Mouse (Mus musculus) heart, adult 18-20 months (tissue): Measurements from ENCODE around the gene Slc7a11. TPM values are rescaled to one million over a fixed set of nuclear protein-coding genes. Genes with fewer than 3 reads are reported as not detected.

Experiments used
- DNase-seq, 2 experiments: peaks; one replicate each; pipeline ENCODE4 v3.0.0; 2021 to 2022; ENCODE audit warnings: mixed read lengths in 1 of 2
- total RNA-seq, 2 experiments: library from RNA; stranded (reverse); gene quantifications; 2 replicates each; pipeline ENCODE4 v1.2.3; 2021

Gene Slc7a11
- total RNA-seq, 2 experiments from 2014 or later = 0.26 TPM; not detected in 1

- no peak for DNase-seq
These were observed 37.5 kb downstream of the Slc7a11 start for GRCm38 (mm10) chr3:50405915-50406314.

DNA sequence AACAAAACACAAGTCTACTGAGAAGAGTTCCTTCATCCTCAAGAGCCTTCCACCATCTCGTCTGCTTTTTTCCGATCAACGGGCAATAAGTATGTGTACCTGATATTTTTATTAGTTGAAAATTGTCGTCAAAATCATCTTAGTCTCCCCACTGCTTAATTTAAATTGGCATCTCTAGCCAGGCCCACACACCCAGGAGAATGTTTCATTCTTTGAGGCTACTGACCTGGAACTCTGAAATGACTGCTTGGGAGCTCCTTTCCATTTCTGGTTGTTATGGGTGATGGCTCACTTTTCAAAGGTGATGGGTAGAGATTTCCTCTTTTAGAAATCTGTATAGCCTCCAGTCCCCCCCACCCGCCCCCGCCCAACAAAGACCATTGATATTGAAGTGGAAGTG is 54.6 kb downstream of the Slc7a11 start:
- no peak for DNase-seq

DNA sequence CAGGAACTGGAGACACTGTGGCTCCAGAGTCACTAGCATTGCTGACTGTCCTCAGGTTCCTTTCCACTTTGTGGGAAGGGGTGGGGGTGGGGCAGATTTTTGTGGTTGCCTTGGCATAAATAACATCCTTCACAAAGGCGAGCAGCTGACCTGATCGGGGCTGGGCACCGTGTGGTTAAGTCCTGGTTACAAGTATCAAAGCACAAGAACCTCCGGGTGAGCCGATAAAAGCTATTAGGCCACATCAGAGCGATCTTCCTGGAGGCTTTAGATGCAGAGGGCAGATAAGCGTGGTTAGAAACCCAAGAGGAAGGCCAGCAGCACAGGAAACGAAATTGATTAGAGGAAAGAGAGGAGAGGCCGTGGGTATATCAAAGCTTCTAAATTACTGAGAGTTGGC is 55.1 kb downstream of the Slc7a11 start:
- no peak for DNase-seq

- no peak for DNase-seq
These were observed 56.1 kb downstream of the Slc7a11 start for GRCm38 (mm10) chr3:50387280-50387679.

GRCm38 (mm10) chr3:50386561-50387221 is 56.7 kb downstream of the Slc7a11 start:
- no peak for DNase-seq

DNA sequence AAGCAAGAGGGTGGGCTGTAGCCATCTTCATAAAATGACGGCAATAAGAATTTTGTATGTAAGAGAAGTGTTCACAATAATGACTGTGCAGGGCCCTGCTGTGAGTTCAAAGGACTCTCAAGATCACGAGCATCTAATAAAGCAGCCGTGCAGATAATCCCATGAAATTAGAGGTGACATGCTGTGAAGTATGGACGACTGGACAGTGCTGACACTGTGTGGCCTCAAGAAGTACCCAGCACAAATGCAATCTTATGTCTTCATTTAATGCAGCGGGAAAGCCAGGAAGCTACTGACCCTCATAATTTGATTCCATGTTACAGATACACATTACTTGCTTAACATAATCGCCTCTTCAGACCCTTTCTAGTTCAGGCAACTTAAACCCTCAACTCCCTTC is 57.3 kb downstream of the Slc7a11 start:
- no peak for DNase-seq

DNA sequence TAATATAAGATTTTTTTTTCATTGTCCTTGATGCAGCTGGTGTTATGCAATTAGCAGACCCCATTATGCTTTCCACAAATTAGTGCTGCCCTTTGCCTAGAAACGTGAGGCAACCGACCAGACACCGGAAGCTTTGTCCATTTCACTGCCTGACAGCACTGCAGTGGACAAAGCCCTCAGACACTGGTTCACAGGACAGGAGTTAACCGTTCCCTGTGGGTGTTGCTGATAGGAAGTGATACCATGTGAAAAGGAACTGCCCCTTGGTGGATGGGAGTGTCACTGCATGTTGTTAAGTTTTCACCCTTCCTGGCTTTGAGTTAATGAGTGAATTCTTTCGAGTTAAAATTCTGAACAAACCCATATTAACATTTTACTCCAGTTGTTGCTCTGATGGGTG is 60.7 kb downstream of the Slc7a11 start:
- peak in 1 of 2 experiments; percentile 6 for DNase-seq

- DNase-seq = peak in 1 of 2 experiments; percentile 9
These were observed 61.3 kb downstream of the Slc7a11 start for GRCm38 (mm10) chr3:50381861-50382693.

DNA sequence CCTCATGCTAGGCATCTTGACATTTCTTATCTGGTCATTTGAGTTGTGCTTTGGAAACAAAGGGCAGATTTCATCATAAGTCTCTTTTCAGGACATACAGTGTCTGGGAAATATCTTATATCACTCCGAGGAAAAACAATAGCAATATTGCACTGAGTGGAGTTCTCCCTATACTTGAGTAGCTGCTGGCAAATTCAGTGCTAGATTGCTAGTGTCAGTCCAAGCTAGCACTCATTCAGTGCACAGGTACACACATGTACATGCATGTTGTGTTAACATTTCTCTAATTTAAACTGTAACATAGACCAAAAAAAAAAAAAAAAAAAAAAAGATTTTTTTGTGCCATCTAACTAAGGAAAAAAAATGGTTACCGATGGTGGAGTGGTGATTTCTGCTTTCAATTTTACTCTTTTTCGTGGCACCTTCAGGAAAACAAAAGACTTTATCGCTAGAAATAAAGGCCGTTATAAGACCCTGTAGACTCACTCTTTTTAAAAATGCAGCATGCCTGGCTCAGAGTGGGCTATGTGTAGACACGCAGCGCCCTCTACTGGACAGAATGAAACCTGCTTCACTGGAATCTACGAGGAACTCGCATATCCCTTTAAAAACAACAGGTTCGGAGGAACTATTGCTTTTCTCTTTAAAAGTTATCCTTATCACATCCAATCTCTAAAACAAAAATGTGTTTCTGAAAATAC is 62.1 kb downstream of the Slc7a11 start:
- DNase-seq = peak; percentile 56 to 86

DNA sequence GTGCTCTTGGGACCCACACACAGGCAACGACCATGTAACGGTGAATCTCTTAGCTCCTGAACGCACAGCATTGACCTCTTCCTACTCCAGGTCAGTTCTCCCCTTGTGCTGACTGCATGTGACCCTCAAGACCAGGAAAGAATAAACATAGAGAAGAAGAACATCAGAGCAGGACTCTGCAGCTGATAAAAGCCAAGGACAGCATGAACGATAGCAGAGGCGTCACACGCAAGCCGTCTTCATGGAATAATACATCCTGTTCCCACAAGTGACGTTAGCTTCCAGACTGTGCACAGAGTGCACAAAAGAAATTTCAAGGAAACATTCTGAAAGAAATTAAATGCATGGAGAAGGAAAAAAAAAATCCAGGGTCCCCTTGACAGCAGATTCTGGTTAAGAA is 63.5 kb downstream of the Slc7a11 start:
- no peak for DNase-seq

DNA sequence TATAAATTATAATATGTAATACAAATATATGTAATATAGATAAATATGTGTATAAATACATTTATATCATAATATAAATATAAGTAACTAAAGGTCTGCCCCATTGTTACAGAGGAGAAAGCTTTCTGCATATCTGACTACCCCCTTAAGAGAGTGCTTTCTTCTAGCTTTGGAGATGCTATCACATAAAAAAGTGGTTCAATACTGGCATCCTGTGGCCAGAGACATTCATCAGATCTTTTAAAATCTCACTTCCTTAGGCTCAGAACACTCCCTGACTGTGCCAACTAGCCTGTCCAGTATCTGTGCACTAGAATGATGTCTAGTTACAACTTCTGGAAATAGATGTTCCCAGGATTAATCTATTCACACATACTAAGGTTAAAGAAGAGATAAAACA is 67.9 kb downstream of the Slc7a11 start:
- no peak for DNase-seq

- no peak for DNase-seq
These were observed 73.6 kb downstream of the Slc7a11 start for GRCm38 (mm10) chr3:50369791-50370190.

GRCm38 (mm10) chr3:50367175-50367574 is 76.2 kb downstream of the Slc7a11 start:
- no peak for DNase-seq

GRCm38 (mm10) chr3:50363659-50364058 is 79.8 kb downstream of the Slc7a11 start:
- no peak for DNase-seq

- DNase-seq = no peak
These were observed 96.3 kb downstream of the Slc7a11 start for GRCm38 (mm10) chr3:50347081-50347480.

DNA sequence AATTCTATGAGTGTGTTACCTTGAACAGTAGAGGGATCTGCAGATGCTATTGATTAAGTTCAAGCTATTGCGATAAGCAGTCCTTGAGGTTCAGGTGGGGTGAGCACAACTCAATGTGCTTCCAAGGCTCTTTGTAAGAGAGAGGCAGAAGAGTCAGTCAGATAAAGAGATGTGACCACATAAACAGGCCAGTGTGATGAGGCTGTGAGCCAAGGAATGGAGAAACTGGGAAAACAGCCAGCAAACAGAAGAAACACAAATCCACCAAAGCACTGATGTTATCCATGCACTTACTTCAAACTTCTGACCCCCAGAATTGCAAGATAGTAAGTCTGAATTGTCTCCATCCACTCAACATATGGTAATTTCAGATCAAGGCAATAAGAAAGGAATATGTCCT is 99.0 kb downstream of the Slc7a11 start:
- DNase-seq = peak in 1 of 2 experiments; percentile 2

- DNase-seq = no peak
These were observed 118.9 kb downstream of the Slc7a11 start for GRCm38 (mm10) chr3:50324524-50324923.

DNA sequence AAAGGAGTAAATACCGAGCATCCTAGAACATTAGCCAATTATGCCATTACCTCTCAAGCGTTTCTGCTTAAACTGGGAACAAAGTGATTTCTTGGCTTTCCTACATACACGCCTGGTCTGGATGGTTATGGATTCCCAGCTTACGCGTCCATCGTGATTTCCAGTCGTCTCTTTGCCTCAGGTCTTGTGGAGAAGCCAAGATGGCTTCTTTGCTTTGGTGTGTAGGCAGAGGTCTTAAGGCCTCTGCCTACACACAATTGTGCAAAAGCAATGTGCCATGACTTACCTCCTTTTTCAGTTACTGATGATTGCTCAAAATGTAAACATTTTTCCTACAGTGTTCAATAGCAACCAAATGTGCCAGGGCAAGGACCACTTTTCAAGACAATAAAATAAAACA is 119.5 kb downstream of the Slc7a11 start:
- no peak for DNase-seq

- DNase-seq = no peak
These were observed 122.6 kb downstream of the Slc7a11 start for GRCm38 (mm10) chr3:50320862-50321261.

- DNase-seq = no peak
These were observed 125.3 kb downstream of the Slc7a11 start for GRCm38 (mm10) chr3:50318074-50318473.

GRCm38 (mm10) chr3:50313816-50314215 is 129.6 kb downstream of the Slc7a11 start:
- DNase-seq = no peak

DNA sequence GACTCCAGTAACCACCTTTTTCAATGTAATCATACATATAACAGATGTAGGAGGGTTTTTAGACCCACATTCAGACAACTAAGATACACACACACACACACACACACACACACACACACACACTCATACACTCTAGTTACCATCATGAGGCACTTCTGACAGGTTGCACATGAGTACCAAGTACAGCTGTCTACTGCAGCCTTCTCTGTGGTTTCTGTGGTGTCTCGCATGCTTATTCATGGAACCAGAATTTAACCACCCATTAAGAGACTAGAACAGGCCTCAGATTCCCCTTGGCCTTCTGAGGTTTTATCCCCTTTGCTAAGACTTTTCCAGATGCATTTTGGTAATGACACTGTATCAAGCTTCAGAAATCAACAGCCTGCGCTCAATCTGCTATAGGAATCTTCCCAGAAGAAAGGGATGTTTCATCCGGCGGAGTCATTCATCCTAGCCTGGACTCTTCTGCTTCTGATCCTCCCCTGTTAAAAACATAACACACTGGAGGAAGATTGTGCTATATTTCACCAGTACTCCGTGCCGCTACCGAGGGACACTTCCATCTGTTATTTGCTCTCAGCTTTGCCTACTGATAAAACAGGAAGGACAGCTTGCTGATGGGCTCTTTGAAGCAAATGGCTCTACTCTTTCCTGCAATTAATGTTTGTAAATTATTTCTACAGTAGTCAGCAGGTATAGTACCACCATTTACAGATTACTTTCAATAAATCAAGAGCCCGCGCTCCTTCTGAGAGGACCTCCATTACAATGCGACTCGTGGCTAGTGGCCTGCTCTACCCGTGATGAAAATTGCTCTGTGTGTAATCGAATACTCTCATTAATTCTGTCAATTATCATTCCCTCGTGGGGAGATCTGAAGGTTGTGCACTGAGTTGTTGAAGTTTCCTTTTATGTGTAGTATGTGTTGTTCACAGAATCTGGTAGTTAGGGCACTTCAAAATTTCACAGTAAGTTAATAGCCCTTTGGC is 135.8 kb downstream of the Slc7a11 start:
- DNase-seq = no peak
